Mouse (Mus musculus) bone marrow, adult 2 months (tissue): Measurements from ENCODE around the gene Bag1.

ENCODE experiments used
- CTCF ChIP-seq: fragments of 200-500 bp; IDR thresholded peaks from 2 replicates; pipeline ENCODE4 v1.5.1; 2011; ENCODE audit warnings: low read length, control low read depth; ENCODE audit not compliant: control insufficient read depth, insufficient read depth
- POLR2A ChIP-seq: fragments of 200-500 bp; IDR thresholded peaks from 2 replicates; pipeline ENCODE4 v1.6.1; 2011; ENCODE audit warnings: low read depth, mild to moderate bottlenecking, control low read depth, low read length, borderline replicate concordance; ENCODE audit not compliant: control insufficient read depth

DNA sequence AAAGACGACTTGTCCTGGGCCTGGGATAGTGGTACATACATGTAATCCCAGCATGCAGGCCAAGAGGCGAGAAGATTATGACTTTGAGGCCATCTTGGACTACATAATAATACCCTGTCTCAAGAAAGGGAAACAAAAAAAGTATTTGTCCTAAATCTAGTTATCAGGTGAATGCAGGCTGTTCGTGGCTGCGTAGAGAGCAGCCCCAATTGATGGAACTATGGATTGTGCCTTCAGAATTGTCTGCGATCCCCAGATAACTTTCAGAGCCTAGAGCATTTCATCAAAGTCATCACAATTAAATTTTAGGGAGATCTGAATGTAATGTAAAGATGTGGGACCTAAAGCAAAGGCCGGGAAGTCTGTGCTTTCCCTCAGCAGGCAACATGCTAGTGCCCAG is 48.2 kb upstream of the Bag1 start:
- TF ChIP-seq POLR2A (no peak), CTCF (no peak)
